Mouse (Mus musculus): ENCODE measurements around the gene Aff3. TPM values are rescaled to one million over a fixed set of nuclear protein-coding genes. Genes with fewer than 3 reads are reported as not detected.

Aff3 gene
- total RNA-seq, 1 experiment = 1.7 TPM

GRCm38 (mm10) chr1:38289891-38290290, 374.9 kb downstream of the Aff3 start:
- no peak for TF ChIP-seq CHD2 (IDR thresholded peaks at IDR 0.05; ENCODE audit: low read depth, low read length)
- TF ChIP-seq MAFK (IDR thresholded peaks at IDR 0.05; ENCODE audit: insufficient read depth, low read depth, low read length) = no peak
- no peak for TF ChIP-seq HCFC1 (IDR thresholded peaks at IDR 0.05; ENCODE audit: borderline replicate concordance, insufficient read depth, low read length)
- no peak for TF ChIP-seq ZNF384 (IDR thresholded peaks at IDR 0.05; ENCODE audit: low read depth, low read length)
- no peak for TF ChIP-seq ZC3H11A (IDR thresholded peaks at IDR 0.05; ENCODE audit: borderline replicate concordance, low read depth, low read length)
- no peak for DNase-seq (ENCODE audit: low read depth, low spot score)
- no peak overlapping the region for H3K9ac ChIP-seq (ENCODE audit: insufficient read depth, low read depth, low read length, poor library complexity, severe bottlenecking)
- H3K36me3 ChIP-seq (ENCODE audit: control insufficient read depth, insufficient read depth, low read length, poor library complexity, severe bottlenecking) = no peaks in the 10 kb centered on the region
- H3K9me3 ChIP-seq (ENCODE audit: control insufficient read depth, insufficient read depth, low read depth, low read length) = no peaks in the 10 kb centered on the region
- no peak overlapping the region for H3K27ac ChIP-seq (ENCODE audit: insufficient read depth, low read depth, low read length, poor library complexity, severe bottlenecking)
- no peaks in the 10 kb centered on the region; a peak in 1 of 4 replicates for H3K4me1 ChIP-seq (ENCODE audit: control insufficient read depth in 2 of 2, insufficient read depth in 2 of 2, low read length in 2 of 2, poor library complexity in 1 of 2)
- no peak overlapping the region for H3K4me3 ChIP-seq (ENCODE audit: insufficient read depth in 1 of 2, low read depth in 1 of 2, low read length in 2 of 2, poor library complexity in 1 of 2, severe bottlenecking in 1 of 2)
- in situ Hi-C loops (cut with MboI; ENCODE audit: low sequenced_read_pairs in 2 of 2, unreplicated experiment in 2 of 2) = no loop called here

- in situ Hi-C loops (cut with MboI; ENCODE audit: low sequenced_read_pairs in 2 of 2, unreplicated experiment in 2 of 2) = no loop called here
- H3K9me3 ChIP-seq (ENCODE audit: control insufficient read depth, insufficient read depth, low read depth, low read length) = no peaks in the 10 kb centered on the region
- no peak overlapping the region for H3K27ac ChIP-seq (ENCODE audit: insufficient read depth, low read depth, low read length, poor library complexity, severe bottlenecking)
- H3K4me1 ChIP-seq (ENCODE audit: control insufficient read depth in 2 of 2, insufficient read depth in 2 of 2, low read length in 2 of 2, poor library complexity in 1 of 2) = no peaks in the 10 kb centered on the region; a peak in 1 of 4 replicates
- no peak for TF ChIP-seq ZC3H11A (IDR thresholded peaks at IDR 0.05; ENCODE audit: borderline replicate concordance, low read depth, low read length)
- no peak overlapping the region for H3K9ac ChIP-seq (ENCODE audit: insufficient read depth, low read depth, low read length, poor library complexity, severe bottlenecking)
- H3K36me3 ChIP-seq (ENCODE audit: control insufficient read depth, insufficient read depth, low read length, poor library complexity, severe bottlenecking) = no peaks in the 10 kb centered on the region
- no peak for DNase-seq (ENCODE audit: low read depth, low spot score)
- no peak overlapping the region for H3K4me3 ChIP-seq (ENCODE audit: insufficient read depth in 1 of 2, low read depth in 1 of 2, low read length in 2 of 2, poor library complexity in 1 of 2, severe bottlenecking in 1 of 2)
These were observed 376.0 kb downstream of the Aff3 start for GRCm38 (mm10) chr1:38288716-38289115.

- TF ChIP-seq MAFK (IDR thresholded peaks at IDR 0.05; ENCODE audit: insufficient read depth, low read depth, low read length) (no peak), ZC3H11A (IDR thresholded peaks at IDR 0.05; ENCODE audit: borderline replicate concordance, low read depth, low read length) (no peak), ZNF384 (IDR thresholded peaks at IDR 0.05; ENCODE audit: low read depth, low read length) (no peak), CHD2 (IDR thresholded peaks at IDR 0.05; ENCODE audit: low read depth, low read length) (no peak), HCFC1 (IDR thresholded peaks at IDR 0.05; ENCODE audit: borderline replicate concordance, insufficient read depth, low read length) (no peak)
- DNase-seq (ENCODE audit: low read depth, low spot score) = no peak
- in situ Hi-C loops (cut with MboI; ENCODE audit: low sequenced_read_pairs in 2 of 2, unreplicated experiment in 2 of 2) = no loop called here
These were observed 378.2 kb downstream of the Aff3 start for GRCm38 (mm10) chr1:38286551-38286950.

GRCm38 (mm10) chr1:38280549-38280948, 384.2 kb downstream of the Aff3 start:
- TF ChIP-seq CHD2 (IDR thresholded peaks at IDR 0.05; ENCODE audit: low read depth, low read length) (no peak), MAFK (IDR thresholded peaks at IDR 0.05; ENCODE audit: insufficient read depth, low read depth, low read length) (no peak), ZNF384 (IDR thresholded peaks at IDR 0.05; ENCODE audit: low read depth, low read length) (no peak), HCFC1 (IDR thresholded peaks at IDR 0.05; ENCODE audit: borderline replicate concordance, insufficient read depth, low read length) (no peak), ZC3H11A (IDR thresholded peaks at IDR 0.05; ENCODE audit: borderline replicate concordance, low read depth, low read length) (no peak)
- no peak for DNase-seq (ENCODE audit: low read depth, low spot score)

More at GRCm38 (mm10) chr1:38286551-38286950, 378.2 kb downstream of the Aff3 start:
- Histone ChIP-seq H3K27ac (ENCODE audit: insufficient read depth, low read depth, low read length, poor library complexity, severe bottlenecking) (no peak overlapping the region), H3K9me3 (ENCODE audit: control insufficient read depth, insufficient read depth, low read depth, low read length) (no peaks in the 10 kb centered on the region), H3K4me1 (ENCODE audit: control insufficient read depth in 2 of 2, insufficient read depth in 2 of 2, low read length in 2 of 2, poor library complexity in 1 of 2) (no peaks in the 10 kb centered on the region), H3K9ac (ENCODE audit: insufficient read depth, low read depth, low read length, poor library complexity, severe bottlenecking) (no peak overlapping the region), H3K4me3 (ENCODE audit: insufficient read depth in 1 of 2, low read depth in 1 of 2, low read length in 2 of 2, poor library complexity in 1 of 2, severe bottlenecking in 1 of 2) (no peak overlapping the region), H3K36me3 (ENCODE audit: control insufficient read depth, insufficient read depth, low read length, poor library complexity, severe bottlenecking) (no peaks in the 10 kb centered on the region)

GRCm38 (mm10) chr1:38271312-38271711, 393.4 kb downstream of the Aff3 start:
- no peak for DNase-seq (ENCODE audit: low read depth, low spot score)
- H3K27ac ChIP-seq (ENCODE audit: insufficient read depth, low read depth, low read length, poor library complexity, severe bottlenecking) = no peak overlapping the region
- H3K4me1 ChIP-seq (ENCODE audit: control insufficient read depth in 2 of 2, insufficient read depth in 2 of 2, low read length in 2 of 2, poor library complexity in 1 of 2) = no peaks in the 10 kb centered on the region
- no peak overlapping the region for H3K9ac ChIP-seq (ENCODE audit: insufficient read depth, low read depth, low read length, poor library complexity, severe bottlenecking)
- no peak overlapping the region for H3K4me3 ChIP-seq (ENCODE audit: insufficient read depth in 1 of 2, low read depth in 1 of 2, low read length in 2 of 2, poor library complexity in 1 of 2, severe bottlenecking in 1 of 2)
- H3K9me3 ChIP-seq (ENCODE audit: control insufficient read depth, insufficient read depth, low read depth, low read length) = no peaks in the 10 kb centered on the region
- H3K36me3 ChIP-seq (ENCODE audit: control insufficient read depth, insufficient read depth, low read length, poor library complexity, severe bottlenecking) = no peaks in the 10 kb centered on the region; the same call in 1 of the 2 replicates
- in situ Hi-C loops (cut with MboI; ENCODE audit: low sequenced_read_pairs in 2 of 2, unreplicated experiment in 2 of 2) = no loop called here
- TF ChIP-seq ZC3H11A (IDR thresholded peaks at IDR 0.05; ENCODE audit: borderline replicate concordance, low read depth, low read length) (no peak), ZNF384 (IDR thresholded peaks at IDR 0.05; ENCODE audit: low read depth, low read length) (no peak), HCFC1 (IDR thresholded peaks at IDR 0.05; ENCODE audit: borderline replicate concordance, insufficient read depth, low read length) (no peak)

More at GRCm38 (mm10) chr1:38280549-38280948, 384.2 kb downstream of the Aff3 start:
- H3K4me3 ChIP-seq (ENCODE audit: insufficient read depth in 1 of 2, low read depth in 1 of 2, low read length in 2 of 2, poor library complexity in 1 of 2, severe bottlenecking in 1 of 2) = no peak overlapping the region
- no peaks in the 10 kb centered on the region for H3K36me3 ChIP-seq (ENCODE audit: control insufficient read depth, insufficient read depth, low read length, poor library complexity, severe bottlenecking)
- H3K27ac ChIP-seq (ENCODE audit: insufficient read depth, low read depth, low read length, poor library complexity, severe bottlenecking) = no peak overlapping the region
- in situ Hi-C loops (cut with MboI; ENCODE audit: low sequenced_read_pairs in 2 of 2, unreplicated experiment in 2 of 2) = no loop called here
- no peak overlapping the region for H3K9ac ChIP-seq (ENCODE audit: insufficient read depth, low read depth, low read length, poor library complexity, severe bottlenecking)
- H3K9me3 ChIP-seq (ENCODE audit: control insufficient read depth, insufficient read depth, low read depth, low read length) = no peaks in the 10 kb centered on the region
- no peaks in the 10 kb centered on the region for H3K4me1 ChIP-seq (ENCODE audit: control insufficient read depth in 2 of 2, insufficient read depth in 2 of 2, low read length in 2 of 2, poor library complexity in 1 of 2)
